Mouse (Mus musculus): ENCODE data around the gene Chchd3.

DNA sequence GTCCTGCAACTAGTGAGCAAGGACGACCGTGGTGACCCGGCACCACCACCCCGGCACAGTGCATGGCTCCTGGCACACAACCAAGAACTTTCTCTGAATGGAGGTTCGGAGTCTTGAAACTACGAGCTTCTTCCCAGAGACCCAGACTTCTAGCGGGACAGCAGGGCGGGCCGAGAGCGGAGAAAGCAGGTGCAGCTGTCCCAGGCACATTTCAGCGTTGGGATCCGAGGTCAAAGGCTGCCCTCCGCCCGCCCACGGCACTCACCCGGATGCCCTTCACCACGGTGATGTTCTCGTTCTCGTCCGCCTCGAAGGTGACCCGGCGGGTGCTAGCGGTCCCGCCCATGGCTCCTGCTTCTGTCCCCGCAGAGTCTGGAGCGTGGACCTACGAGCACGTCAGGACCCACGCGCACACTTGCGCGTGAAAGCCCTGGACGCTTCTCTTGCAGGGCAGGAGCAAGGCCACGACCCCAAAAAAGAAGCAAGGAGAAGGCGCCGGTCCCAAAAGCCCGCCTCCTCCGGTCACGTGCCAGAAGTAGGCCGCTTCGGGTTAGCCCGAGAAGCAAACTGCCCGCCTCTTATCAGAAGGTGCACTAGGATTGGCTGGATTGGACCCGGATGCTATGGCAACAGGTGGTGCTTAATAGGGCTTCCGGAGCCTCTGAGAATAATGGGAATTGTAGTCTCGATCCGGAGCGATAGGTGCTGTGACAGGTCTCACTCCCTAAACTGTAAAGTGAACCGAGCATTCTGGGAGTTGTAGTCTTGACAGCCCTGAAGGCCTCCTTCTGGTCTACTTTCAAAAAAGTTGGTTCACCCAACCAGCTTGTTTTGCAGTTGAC lies at the start of gene Chchd3:
- no peak for TF ChIP-seq POLR2A (IDR thresholded peaks at IDR 0.05; ENCODE audit: borderline replicate concordance, extremely low read depth, insufficient read depth, insufficient read length, poor library complexity, severe bottlenecking)
- TF ChIP-seq CTCF (IDR thresholded peaks at IDR 0.05; ENCODE audit: borderline replicate concordance, extremely low read depth, insufficient read depth, insufficient read length) = no peak

All from brain, embryonic 14.5 days (tissue).